Mouse (Mus musculus) heart, postnatal 4 days (tissue): Measurements from ENCODE around the gene Krt27. TPM values are rescaled to one million over a fixed set of nuclear protein-coding genes. Genes with fewer than 3 reads are reported as not detected.
A peak's percentile ranks its signal among the peaks of the same experiment; 100 is the strongest.

Experiments
- DNase-seq: peaks from one replicate; pipeline ENCODE4 v3.0.0; 2021
- total RNA-seq, 2 experiments: library from RNA; stranded (reverse); gene quantifications; 2 replicates each; pipeline ENCODE4 v1.2.3; 2021

Gene Krt27
- total RNA-seq, 2 experiments from 2014 or later = not detected

DNA sequence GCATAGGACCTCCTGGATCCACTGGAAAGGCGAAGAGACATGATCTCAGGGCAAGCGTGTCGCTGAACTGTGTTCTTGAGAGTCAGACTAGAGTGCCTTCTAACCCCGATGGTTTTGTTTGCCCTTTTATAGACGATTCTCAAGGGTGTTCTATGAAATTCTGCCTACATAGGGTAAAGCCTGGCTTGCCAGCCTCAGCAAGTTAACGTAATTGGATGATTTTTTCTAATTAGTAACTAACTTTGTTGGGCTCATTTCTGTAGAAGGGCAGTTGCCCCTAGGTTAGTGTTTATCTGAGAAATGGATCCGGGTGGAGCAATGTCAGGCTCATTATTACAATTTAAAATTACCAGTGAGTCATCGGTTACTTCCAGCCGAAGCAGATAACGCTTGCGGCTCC, 28.1 kb downstream of the Krt27 start, which contains the start of gene Krt25:
Krt25 (minus strand) TSS at position 101 of the 400 bp plus-strand sequence.
- no peak for DNase-seq

DNA sequence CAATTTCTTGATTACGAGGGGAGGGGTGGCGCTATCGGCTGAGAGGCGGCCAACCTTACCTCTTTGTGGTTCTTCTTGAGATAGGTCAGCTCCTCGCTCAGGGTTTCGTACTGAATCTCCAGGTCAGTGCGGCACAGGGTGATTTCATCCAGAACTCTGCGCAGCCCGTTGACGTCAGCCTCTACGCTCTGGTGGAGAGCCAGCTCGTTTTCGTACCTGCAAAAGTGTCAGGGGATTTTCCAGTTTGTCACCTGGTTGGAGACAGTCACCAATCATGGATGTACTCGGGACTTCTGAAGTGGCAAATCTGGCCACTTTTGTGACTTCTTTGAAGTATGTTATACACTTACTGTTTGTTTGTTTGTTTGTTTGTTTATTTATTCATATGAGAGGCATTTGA, 29.8 kb downstream of the Krt27 start:
- DNase-seq = no peak

DNA sequence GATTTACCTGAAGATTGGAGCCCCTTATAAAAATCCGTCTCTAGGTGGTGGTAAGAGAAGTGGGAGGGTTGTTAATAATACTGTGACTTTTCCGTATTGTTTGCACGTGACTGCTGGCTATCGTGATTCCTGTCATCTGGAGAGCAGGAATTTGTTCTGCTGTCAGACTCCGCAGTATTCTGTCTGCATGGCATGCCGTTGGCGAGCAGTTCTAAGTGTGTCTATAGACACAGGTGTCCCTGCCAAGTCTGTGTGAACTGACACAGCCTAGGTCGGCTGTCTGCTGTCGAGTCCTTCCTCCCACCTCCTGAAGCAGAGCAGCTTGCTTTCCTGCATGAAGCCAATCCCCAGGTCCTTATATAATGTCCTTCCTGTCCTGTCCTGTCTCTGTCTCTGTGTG, 31.8 kb downstream of the Krt27 start:
- peak; percentile 13 for DNase-seq

DNA sequence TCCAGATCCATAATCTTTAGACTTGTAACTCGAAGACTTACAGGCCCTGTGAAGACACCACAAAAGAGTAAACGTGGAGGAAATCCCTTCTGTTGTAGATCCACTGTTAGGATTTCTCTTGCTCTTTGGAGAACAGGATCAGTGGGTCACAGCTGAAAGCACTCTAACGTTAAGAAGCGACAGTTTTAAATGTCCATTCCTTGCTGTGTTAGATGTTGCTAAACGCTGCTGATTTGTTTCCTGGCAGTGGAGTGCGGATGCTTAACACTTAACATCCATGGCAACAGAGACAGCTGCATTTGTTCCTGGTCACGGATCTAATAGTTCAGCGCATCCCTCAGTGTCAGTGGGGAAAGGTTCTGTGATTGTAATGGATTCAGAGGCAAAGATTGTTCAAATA, 34.4 kb downstream of the Krt27 start:
- DNase-seq = no peak

DNA sequence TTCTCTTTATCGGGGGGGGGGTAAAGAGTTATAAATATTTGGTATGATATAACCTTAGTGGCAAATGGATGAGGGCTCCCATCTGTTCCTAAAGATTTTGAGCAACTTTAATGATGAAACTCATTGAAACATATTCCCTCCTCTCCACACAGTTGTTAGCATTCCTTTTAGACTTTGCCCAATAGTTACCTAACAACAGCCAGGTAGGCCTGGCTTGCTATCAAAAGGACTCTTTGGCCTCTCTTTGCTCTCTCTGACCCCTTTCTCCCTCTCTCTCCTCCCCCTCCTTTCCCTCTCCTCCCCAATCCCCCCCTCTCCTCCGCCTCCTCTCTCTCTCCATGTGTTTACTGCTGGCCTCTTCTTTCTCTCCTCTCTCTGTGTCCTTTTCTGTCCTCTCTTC, 36.3 kb downstream of the Krt27 start:
- no peak for DNase-seq

DNA sequence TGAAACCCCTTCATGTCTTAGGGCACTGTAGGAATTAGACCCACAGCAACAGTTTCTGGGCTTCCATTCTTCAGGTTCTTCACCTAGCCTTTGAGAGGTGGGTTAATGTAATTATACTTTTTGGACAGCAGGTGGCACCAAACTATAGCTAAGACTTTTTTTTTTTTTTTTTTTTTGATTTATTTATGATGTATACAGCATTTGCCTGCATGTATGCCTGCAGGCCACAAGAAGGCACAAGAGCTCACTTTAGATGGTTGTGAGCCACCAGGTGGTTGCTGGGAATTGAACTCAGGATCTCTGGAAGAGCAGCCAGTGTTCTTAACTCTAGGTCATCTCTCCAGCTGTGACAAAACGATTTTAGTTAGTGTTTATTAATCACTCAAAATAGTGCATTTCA, 40.0 kb downstream of the Krt27 start:
- peak; percentile 6 for DNase-seq

DNA sequence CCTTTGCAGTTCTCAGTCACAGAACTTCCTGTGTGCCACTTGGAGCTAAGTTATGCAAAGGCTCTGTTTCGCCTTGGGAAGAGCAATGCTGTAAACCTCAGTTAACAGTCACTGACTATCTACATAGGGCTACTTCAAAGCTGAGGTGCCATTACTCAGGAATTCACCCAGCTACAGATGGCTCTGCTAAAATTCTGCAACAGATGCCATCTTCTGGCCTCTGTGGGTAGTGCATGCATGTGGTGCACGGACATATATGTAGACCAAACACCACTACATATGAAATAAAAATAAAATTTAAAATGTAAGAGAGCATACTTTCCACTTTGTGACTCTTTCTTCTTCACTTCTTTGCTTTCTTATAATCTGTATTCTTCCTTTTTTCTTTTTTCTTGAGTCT, 43.3 kb downstream of the Krt27 start:
- DNase-seq = peak; percentile 67

Other genes starting within 250 kb of the Krt27 start
- gene Ccr7, start 196.0 kb downstream of the Krt27 start, total RNA-seq = under 1 TPM; 0.56 to 0.67 TPM
- 10 to 100 TPM; 92.8 to 99.8 TPM for gene Smarce1, start 120.1 kb downstream of the Krt27 start, total RNA-seq
- gene Krt222, start 107.0 kb downstream of the Krt27 start, total RNA-seq = 1 to 10 TPM; 7.5 to 8.2 TPM
- gene Krt24, start 65.8 kb downstream of the Krt27 start, total RNA-seq = not detected
- under 1 TPM; 0.14 to 0.31 TPM for gene Krt25, start 28.2 kb downstream of the Krt27 start, total RNA-seq
- not detected for gene Krt26, start 13.1 kb downstream of the Krt27 start, total RNA-seq
- not detected for gene Krt28, start 23.8 kb upstream of the Krt27 start, total RNA-seq
- gene Krt10, start 38.3 kb upstream of the Krt27 start, total RNA-seq = 1 to 10 TPM; 8.6 to 9.5 TPM
- gene Krt12, start 71.2 kb upstream of the Krt27 start, total RNA-seq = not detected
- gene Krt20, start 87.0 kb upstream of the Krt27 start, total RNA-seq = under 1 TPM; 0.21 to 0.79 TPM
- gene Krt23, start 142.0 kb upstream of the Krt27 start, total RNA-seq = not detected
- not detected for gene Krt39, start 170.2 kb upstream of the Krt27 start, total RNA-seq
- not detected for gene Krt40, start 192.1 kb upstream of the Krt27 start, total RNA-seq
- not detected for gene Krtap3-3, start 199.8 kb upstream of the Krt27 start, total RNA-seq
- not detected for gene Krtap3-2, start 205.7 kb upstream of the Krt27 start, total RNA-seq
- not detected for gene Gm11939, start 208.4 kb upstream of the Krt27 start, total RNA-seq
- not detected for gene Krtap3-1, start 215.5 kb upstream of the Krt27 start, total RNA-seq
- not detected for gene Krtap1-5, start 229.9 kb upstream of the Krt27 start, total RNA-seq
- not detected for gene Krtap1-4, start 232.6 kb upstream of the Krt27 start, total RNA-seq
- gene Krtap1-3, start 240.2 kb upstream of the Krt27 start, total RNA-seq = not detected
- gene Krtap9-3, start 247.0 kb upstream of the Krt27 start, total RNA-seq = not detected